Mouse (Mus musculus): ENCODE data around the gene P2rx7. TPM values are rescaled to one million over a fixed set of nuclear protein-coding genes. Genes with fewer than 3 reads are reported as not detected.

P2rx7 gene
- 4.8 and 12.8 TPM in 2 replicates for total RNA-seq (2017)

- ATAC-seq (replicated peaks in 1 of 2; ENCODE audit: insufficient read depth in 1 of 2, low FRiP score in 2 of 2, low TSS enrichment in 1 of 2, low read depth in 1 of 2, poor library complexity in 2 of 2, severe bottlenecking in 2 of 2): peak; percentile 13 to 31; a peak in 2 of 4 replicates
Observed at GRCm38 (mm10) chr5:122643701-122644100, at the start of gene P2rx7. P2rx7 (plus strand) TSS chr5:122643911.

DNA sequence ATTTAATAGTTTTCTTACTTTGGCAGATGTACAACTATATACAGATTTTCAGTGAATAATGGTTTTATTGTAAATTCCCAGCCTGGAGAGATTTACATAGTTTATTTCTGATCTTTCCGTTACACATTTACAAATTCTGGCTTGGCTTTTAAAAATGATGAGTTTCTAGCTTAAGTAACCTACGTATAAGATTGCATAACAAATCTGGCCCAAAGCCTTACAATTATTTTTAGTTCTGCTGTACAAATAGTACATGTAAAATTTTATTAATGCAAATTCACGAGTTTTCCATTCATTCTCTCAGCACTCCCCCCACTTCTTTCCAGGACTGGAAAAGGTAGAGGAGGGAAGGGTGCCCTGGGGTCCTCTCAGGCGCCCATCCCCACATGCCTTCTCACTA lies 48.2 kb upstream of the P2rx7 start:
- ATAC-seq (replicated peaks in 1 of 2; ENCODE audit: insufficient read depth in 1 of 2, low FRiP score in 2 of 2, low TSS enrichment in 1 of 2, low read depth in 1 of 2, poor library complexity in 2 of 2, severe bottlenecking in 2 of 2): no peak

DNA sequence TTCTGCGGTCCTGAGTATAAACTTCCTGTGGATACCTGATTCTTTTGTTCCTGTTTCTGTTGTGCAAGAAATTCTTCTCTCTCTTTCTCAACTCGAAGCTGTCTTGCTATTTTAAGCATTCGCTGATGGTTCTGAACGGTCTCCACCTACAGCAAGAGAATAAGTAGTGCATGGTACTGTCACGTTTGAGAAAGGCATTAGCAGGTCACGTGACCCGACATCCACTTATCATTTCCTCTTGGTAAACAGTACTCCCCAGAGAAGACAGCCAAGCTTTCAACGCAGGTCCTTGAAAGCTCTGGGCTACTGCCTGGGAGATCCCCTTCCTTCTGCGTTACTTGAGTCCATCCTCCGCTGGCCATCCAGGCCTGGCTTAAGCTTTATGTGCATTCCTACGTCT lies 41.5 kb upstream of the P2rx7 start:
- peak; percentile 78 to 92 for ATAC-seq (replicated peaks in 1 of 2; ENCODE audit: insufficient read depth in 1 of 2, low FRiP score in 2 of 2, low TSS enrichment in 1 of 2, low read depth in 1 of 2, poor library complexity in 2 of 2, severe bottlenecking in 2 of 2)

- no peak for ATAC-seq (replicated peaks in 1 of 2; ENCODE audit: insufficient read depth in 1 of 2, low FRiP score in 2 of 2, low TSS enrichment in 1 of 2, low read depth in 1 of 2, poor library complexity in 2 of 2, severe bottlenecking in 2 of 2)
Observed at GRCm38 (mm10) chr5:122604894-122605293, 38.8 kb upstream of the P2rx7 start.

- no peak for ATAC-seq (replicated peaks in 1 of 2; ENCODE audit: insufficient read depth in 1 of 2, low FRiP score in 2 of 2, low TSS enrichment in 1 of 2, low read depth in 1 of 2, poor library complexity in 2 of 2, severe bottlenecking in 2 of 2)
Observed at GRCm38 (mm10) chr5:122611651-122612050, 32.1 kb upstream of the P2rx7 start.

- ATAC-seq (replicated peaks in 1 of 2; ENCODE audit: insufficient read depth in 1 of 2, low FRiP score in 2 of 2, low TSS enrichment in 1 of 2, low read depth in 1 of 2, poor library complexity in 2 of 2, severe bottlenecking in 2 of 2): peak; percentile 91 to 95
Observed at GRCm38 (mm10) chr5:122613908-122614732, 29.6 kb upstream of the P2rx7 start, which contains the start of gene Ift81. Ift81 (minus strand) TSS chr5:122614518.

GRCm38 (mm10) chr5:122617718-122618117 lies 26.0 kb upstream of the P2rx7 start:
- ATAC-seq (replicated peaks in 1 of 2; ENCODE audit: insufficient read depth in 1 of 2, low FRiP score in 2 of 2, low TSS enrichment in 1 of 2, low read depth in 1 of 2, poor library complexity in 2 of 2, severe bottlenecking in 2 of 2): no peak

- ATAC-seq (replicated peaks in 1 of 2; ENCODE audit: insufficient read depth in 1 of 2, low FRiP score in 2 of 2, low TSS enrichment in 1 of 2, low read depth in 1 of 2, poor library complexity in 2 of 2, severe bottlenecking in 2 of 2): no peak
Observed at GRCm38 (mm10) chr5:122619686-122620296, 23.9 kb upstream of the P2rx7 start.

DNA sequence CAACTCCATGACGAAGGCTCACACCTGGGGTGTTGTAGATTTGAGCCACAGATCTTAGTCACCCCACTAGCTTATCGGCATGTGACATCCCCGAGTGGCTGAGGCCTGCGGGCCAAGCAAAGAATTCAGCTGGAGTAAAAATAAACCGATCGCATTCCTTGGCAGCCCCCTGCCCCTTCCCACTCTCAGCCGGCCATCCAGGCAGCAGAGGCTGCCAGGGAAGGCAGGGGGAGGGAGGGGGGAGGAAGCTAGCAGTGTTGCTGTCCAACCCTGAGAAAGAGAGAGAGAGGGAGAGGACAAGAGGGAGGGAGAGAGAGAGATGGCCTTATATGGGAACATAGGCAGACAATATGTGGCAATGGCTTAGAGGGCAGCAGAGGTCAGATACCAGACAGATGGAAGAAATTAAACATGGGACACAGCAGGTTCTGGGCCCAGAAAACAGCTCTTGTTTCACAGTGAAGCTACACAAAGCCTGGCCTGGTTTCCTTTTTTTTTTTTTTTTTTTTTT lies 22.3 kb upstream of the P2rx7 start:
- ATAC-seq (replicated peaks in 1 of 2; ENCODE audit: insufficient read depth in 1 of 2, low FRiP score in 2 of 2, low TSS enrichment in 1 of 2, low read depth in 1 of 2, poor library complexity in 2 of 2, severe bottlenecking in 2 of 2): no peak

GRCm38 (mm10) chr5:122622526-122622925 lies 21.2 kb upstream of the P2rx7 start:
- ATAC-seq (replicated peaks in 1 of 2; ENCODE audit: insufficient read depth in 1 of 2, low FRiP score in 2 of 2, low TSS enrichment in 1 of 2, low read depth in 1 of 2, poor library complexity in 2 of 2, severe bottlenecking in 2 of 2): no peak

DNA sequence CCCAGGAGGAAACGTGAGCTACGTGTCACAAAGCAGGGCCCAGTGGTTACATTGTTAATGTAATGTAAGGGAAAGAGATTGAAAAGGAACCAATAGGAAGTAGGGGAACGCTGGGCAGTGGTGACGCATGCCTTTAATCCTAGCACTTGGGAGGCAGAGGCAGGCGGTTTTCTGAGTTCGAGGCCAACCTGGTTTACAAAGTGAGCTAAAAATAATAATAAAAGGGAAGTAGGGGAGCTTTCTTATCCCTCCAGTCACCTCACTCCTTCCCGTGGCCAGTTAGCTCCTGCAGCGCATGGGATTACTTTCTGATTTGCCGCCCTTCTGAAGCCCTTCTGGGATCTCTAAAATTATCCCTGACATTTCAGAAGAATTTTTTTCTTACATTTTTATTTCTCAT lies 19.9 kb upstream of the P2rx7 start:
- no peak for ATAC-seq (replicated peaks in 1 of 2; ENCODE audit: insufficient read depth in 1 of 2, low FRiP score in 2 of 2, low TSS enrichment in 1 of 2, low read depth in 1 of 2, poor library complexity in 2 of 2, severe bottlenecking in 2 of 2)

- ATAC-seq (replicated peaks in 1 of 2; ENCODE audit: insufficient read depth in 1 of 2, low FRiP score in 2 of 2, low TSS enrichment in 1 of 2, low read depth in 1 of 2, poor library complexity in 2 of 2, severe bottlenecking in 2 of 2): no peak
Observed at GRCm38 (mm10) chr5:122624952-122625479, 18.7 kb upstream of the P2rx7 start.

- no peak for ATAC-seq (replicated peaks in 1 of 2; ENCODE audit: insufficient read depth in 1 of 2, low FRiP score in 2 of 2, low TSS enrichment in 1 of 2, low read depth in 1 of 2, poor library complexity in 2 of 2, severe bottlenecking in 2 of 2)
Observed at GRCm38 (mm10) chr5:122625565-122626252, 18.0 kb upstream of the P2rx7 start.

GRCm38 (mm10) chr5:122627243-122627642 lies 16.5 kb upstream of the P2rx7 start:
- ATAC-seq (replicated peaks in 1 of 2; ENCODE audit: insufficient read depth in 1 of 2, low FRiP score in 2 of 2, low TSS enrichment in 1 of 2, low read depth in 1 of 2, poor library complexity in 2 of 2, severe bottlenecking in 2 of 2): peak; percentile 82 to 83

DNA sequence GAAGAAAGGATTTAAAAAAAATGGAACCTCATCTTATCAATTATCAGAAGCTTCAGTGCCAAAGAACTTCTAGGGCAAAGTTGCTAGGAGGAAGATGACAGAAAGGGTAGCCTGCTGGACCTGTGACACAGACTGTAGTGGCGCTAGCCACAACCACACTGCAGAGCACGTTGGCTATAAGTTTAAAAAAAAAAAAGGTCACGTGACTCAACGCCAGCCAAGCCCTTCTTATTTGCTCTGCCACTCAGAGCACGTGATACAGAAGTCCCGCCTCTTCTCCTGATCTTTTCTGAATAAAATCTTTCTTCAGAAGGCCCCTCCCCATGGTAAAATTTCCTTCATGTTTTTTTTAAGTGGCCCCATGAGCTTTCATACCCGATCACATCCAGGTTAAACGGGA lies 8.5 kb upstream of the P2rx7 start:
- no peak for ATAC-seq (replicated peaks in 1 of 2; ENCODE audit: insufficient read depth in 1 of 2, low FRiP score in 2 of 2, low TSS enrichment in 1 of 2, low read depth in 1 of 2, poor library complexity in 2 of 2, severe bottlenecking in 2 of 2)

GRCm38 (mm10) chr5:122636308-122636707 lies 7.4 kb upstream of the P2rx7 start:
- ATAC-seq (replicated peaks in 1 of 2; ENCODE audit: insufficient read depth in 1 of 2, low FRiP score in 2 of 2, low TSS enrichment in 1 of 2, low read depth in 1 of 2, poor library complexity in 2 of 2, severe bottlenecking in 2 of 2): no peak

DNA sequence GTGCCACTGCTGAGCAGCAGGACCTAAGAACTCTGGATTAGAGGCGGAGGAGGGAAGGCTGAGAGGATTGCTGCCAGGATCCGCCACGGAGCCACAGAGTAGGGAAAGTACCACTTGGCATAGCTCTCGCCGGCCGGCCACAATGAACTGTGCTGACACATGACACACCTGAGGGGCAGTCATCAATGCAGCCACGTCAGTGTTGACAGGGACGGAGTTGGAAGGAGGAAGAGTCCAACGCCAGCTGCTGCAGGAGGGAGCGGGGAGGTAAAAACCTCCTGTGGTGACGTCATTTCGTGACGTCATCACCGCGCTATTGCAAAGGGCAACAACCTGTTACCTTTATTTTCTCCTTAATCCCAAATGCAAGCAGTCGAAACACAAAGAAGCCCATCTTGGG lies 6.8 kb upstream of the P2rx7 start:
- peak in 1 of 2 experiments; percentile 6; a peak in 1 of 4 replicates for ATAC-seq (replicated peaks in 1 of 2; ENCODE audit: insufficient read depth in 1 of 2, low FRiP score in 2 of 2, low TSS enrichment in 1 of 2, low read depth in 1 of 2, poor library complexity in 2 of 2, severe bottlenecking in 2 of 2)

DNA sequence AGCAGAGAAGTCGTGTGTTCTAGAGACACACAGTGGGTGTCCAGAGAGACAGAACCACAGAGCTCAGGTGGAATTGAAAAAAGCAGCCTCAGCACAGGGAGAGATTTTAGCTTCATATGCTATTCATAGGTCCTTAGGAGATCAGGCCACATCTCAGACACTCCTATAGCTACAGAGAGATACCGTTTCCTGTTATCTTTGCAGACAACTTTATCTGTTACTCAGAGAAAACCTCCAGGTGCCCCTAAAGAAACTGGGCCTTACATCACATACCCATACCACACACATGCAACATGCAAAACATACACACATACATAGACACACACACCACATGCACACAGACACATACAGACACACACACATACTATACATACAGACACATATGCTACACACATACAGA lies 5.4 kb upstream of the P2rx7 start:
- ATAC-seq (replicated peaks in 1 of 2; ENCODE audit: insufficient read depth in 1 of 2, low FRiP score in 2 of 2, low TSS enrichment in 1 of 2, low read depth in 1 of 2, poor library complexity in 2 of 2, severe bottlenecking in 2 of 2): no peak

All from hematopoietic stem cell, adult 5-6 weeks (primary cell).